Mouse (Mus musculus) kidney, postnatal 0 days (tissue): ENCODE results near the gene Fam120b. TPM values are rescaled to one million over a fixed set of nuclear protein-coding genes. Genes with fewer than 3 reads are reported as not detected.
A peak's percentile ranks its signal among the peaks of the same experiment; 100 is the strongest.

ENCODE experiments used
- ATAC-seq: fragments of 200-750 bp; cut with Nextera tagmentation; replicated peaks from 2 replicates; pipeline ENCODE4 v1.8.0; 2017; ENCODE audit warnings: low read depth, moderate number of reproducible peaks, moderate TSS enrichment, moderate library complexity; ENCODE audit not compliant: low FRiP score
- DNase-seq: peaks from one replicate; pipeline ENCODE4 v3.0.0-alpha.2; 2016; ENCODE audit warnings: low spot score
- H3K27ac ChIP-seq: fragments of 300-500 bp; sonication (generic); 2 replicates; pipeline ENCODE4 v1.5.1; 2014; ENCODE audit warnings: mild to moderate bottlenecking
- H3K27me3 ChIP-seq: fragments of 300-500 bp; sonication (generic); 2 replicates; pipeline ENCODE4 v1.6.1; 2014; ENCODE audit warnings: low read length, mixed read lengths; ENCODE audit not compliant: insufficient read depth
- H3K36me3 ChIP-seq: fragments of 300-500 bp; sonication (generic); 2 replicates; pipeline ENCODE4 v1.6.1; 2014; ENCODE audit warnings: low read length, mixed read lengths; ENCODE audit not compliant: insufficient read depth
- H3K4me1 ChIP-seq: fragments of 300-500 bp; sonication (generic); replicated peaks from 2 replicates; pipeline ENCODE4 v1.6.1; 2014; ENCODE audit warnings: antibody characterized with exemption, low read length, mixed read lengths; ENCODE audit not compliant: insufficient read depth
- H3K4me2 ChIP-seq: fragments of 300-500 bp; sonication (generic); 2 replicates; pipeline ENCODE4 v1.6.1; 2014; ENCODE audit warnings: mild to moderate bottlenecking, low read length, moderate library complexity, mixed read lengths
- H3K4me3 ChIP-seq: fragments of 300-500 bp; sonication (generic); replicated peaks from 2 replicates; pipeline ENCODE4 v1.5.1; 2014; ENCODE audit warnings: low read depth, low read length
- H3K9ac ChIP-seq: fragments of 300-500 bp; sonication (generic); 2 replicates; pipeline ENCODE4 v1.6.1; 2014; ENCODE audit warnings: low read depth, low read length
- H3K9me3 ChIP-seq: fragments of 300-500 bp; sonication (generic); replicated peaks from 2 replicates; pipeline ENCODE4 v1.6.1; 2016; ENCODE audit warnings: low read length, inconsistent platforms, mixed read lengths
- CTCF ChIP-seq: IDR thresholded peaks from 2 replicates; pipeline ENCODE4 v1.5.1; 2016; ENCODE audit warnings: antibody characterized with exemption, low read depth, mild to moderate bottlenecking, moderate library complexity
- WGBS: fragments of 180-500 bp; shearing (Covaris S2); extraction: QIAGEN DNeasy Blood & Tissue Kit; methylation state at CpG from one replicate; pipeline ENCODE4 v1.1.7; 2014; 5-methylcytosine and 5-hydroxymethylcytosine counted together
- polyA plus RNA-seq: library from polyadenylated mRNA; unstranded; fragments of >200 nt; fragmentation: Nextera tagmentation; extraction: Ambion mirVana; gene quantifications from 2 replicates; pipeline ENCODE4 v1.2.1, GENCODE M21; 2015

Gene Fam120b
- polyA plus RNA-seq, 1 experiment from 2014 or later = 18.4 TPM

DNA sequence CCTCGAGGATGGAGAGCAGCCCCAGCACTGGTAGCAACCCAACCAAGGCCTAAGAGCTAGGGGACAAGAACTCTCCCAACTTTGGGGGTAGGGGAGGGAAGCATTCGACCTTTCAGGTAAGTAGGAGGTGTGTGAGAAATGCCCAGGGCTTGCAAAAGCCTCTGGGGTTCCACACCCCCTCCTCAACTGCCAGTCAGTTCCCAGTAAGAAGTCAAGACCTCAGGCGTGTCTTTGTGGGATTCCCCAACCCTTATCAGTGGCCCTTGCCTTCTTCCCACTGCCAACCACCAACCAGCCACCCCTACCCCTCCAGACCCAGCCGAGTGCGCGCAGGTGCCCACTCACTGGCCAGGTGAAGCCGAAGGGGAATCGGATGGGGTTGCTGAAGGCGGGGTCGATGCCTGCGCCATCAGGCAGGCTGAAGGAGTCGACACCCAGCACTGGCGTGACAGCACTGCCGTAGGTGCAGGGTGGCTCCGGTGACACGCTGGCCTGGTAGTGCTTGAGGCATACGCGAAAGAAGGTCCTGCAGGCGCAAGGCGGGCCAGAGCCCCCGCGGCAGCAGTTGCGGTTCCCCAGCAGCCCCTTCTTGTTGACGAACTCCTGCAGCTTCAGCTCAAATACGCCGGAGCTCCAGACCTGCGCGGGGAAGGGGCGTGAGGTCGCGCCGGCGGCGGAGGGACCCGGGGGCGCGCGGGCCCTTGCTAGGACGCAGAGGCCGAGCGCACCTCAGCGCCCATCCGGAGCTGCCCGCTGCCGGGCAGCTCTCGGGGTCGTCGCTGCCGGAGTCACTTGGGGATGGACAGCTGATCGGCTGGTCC lies 21.5 kb upstream of the Fam120b start:
- DNase-seq = peak; percentile 1
- Histone ChIP-seq H3K27ac (0 out of 2 replicates have a peak overlapping the region, but pooled peaks have one; percentile 13), H3K36me3 (peaks cover 6% of the 10 kb centered on the region; the same call in 1 of the 2 replicates), H3K4me2 (peak overlapping the region; percentile 71), H3K27me3 (0 out of 2 replicates have a peak, but pooled peaks cover 4% of the 10 kb centered on the region), H3K9ac (peak overlapping the region; percentile 69), H3K4me1 (peaks cover 8% of the 10 kb centered on the region), H3K4me3 (peak overlapping the region; percentile 76), H3K9me3 (no peaks in the 10 kb centered on the region)
- no peak for ATAC-seq
- WGBS = 3% methylated on average over 48 of the region's 50 CpGs
- no peak for TF ChIP-seq CTCF

DNA sequence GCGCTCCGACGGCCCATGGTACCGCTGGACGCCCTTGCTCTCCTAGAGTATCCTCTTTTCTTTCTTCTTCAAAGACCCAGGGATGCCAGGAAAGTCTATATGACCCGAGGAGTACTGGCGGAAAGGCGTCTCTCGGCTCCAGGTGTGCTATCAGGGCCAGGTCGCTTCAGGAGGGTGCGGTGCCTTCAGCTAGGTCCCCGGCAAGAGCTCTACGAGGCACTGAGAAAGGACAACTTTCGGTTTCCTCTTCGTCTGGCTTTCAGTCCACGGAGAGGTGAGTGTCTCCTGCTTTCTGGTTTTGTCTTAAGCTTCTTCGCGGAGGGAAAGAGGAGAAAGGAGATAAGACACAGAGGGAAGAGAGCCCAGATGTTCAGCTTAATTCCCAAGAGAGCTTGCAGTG lies 20.8 kb upstream of the Fam120b start:
- ATAC-seq (no peak), DNase-seq (peak; percentile 19)
- Histone ChIP-seq H3K9ac (peak overlapping the region; percentile 69), H3K4me3 (peak overlapping the region; percentile 76), H3K4me2 (peak overlapping the region; percentile 71), H3K27me3 (0 out of 2 replicates have a peak, but pooled peaks cover 4% of the 10 kb centered on the region), H3K9me3 (no peaks in the 10 kb centered on the region), H3K27ac (peak overlapping the region; percentile 13; the same call in 1 of the 2 replicates), H3K36me3 (peaks cover 3% of the 10 kb centered on the region; the same call in 1 of the 2 replicates), H3K4me1 (peaks cover 12% of the 10 kb centered on the region)
- TF ChIP-seq CTCF = no peak
- 1% methylated on average over 18 of the region's 18 CpGs for WGBS

DNA sequence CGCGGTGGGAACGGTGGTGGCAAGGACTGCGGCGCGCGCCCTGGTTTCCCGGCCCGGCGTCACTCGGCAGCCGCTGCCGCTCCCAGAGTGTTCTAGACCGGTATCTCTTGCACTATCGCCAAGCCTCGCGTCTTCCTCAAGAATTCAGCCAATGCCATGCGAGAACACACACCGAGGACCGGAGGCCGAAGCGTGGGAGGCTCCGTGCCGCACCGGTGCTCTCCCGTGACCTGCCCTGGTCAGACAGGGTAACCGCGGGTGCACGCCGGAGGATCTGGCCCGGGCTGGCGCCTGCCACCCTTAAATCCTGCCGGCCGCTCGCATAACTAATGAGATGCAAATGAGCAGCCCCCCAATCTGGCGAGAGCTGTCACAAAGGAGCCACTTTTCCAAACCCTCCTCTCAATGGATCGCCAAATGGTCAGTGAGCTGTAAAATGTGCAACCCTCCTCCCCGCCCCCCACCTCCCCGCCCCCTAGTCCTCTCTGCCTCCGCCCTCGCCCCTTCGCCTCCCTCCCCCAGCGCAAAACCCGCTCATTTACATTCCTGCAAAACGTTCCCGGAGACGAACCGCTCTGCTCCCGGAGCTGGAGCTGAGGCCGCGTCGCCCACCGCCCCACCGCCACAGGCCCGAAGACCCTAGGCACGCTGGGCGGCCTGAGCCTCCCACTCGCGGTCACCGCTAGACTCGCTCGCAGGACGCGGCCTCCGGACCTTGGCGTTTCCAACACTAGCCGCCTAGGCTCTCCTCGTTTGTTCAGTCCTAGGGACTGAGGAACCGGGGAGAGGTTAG lies 20.1 kb upstream of the Fam120b start:
- TF ChIP-seq CTCF = no peak
- Histone ChIP-seq H3K27ac (peak overlapping the region; percentile 77), H3K36me3 (no peaks in the 10 kb centered on the region), H3K9ac (peak overlapping the region; percentile 69), H3K9me3 (no peaks in the 10 kb centered on the region), H3K4me3 (peak overlapping the region; percentile 76), H3K4me1 (peaks cover 19% of the 10 kb centered on the region), H3K27me3 (0 out of 2 replicates have a peak, but pooled peaks cover 4% of the 10 kb centered on the region), H3K4me2 (peak overlapping the region; percentile 71)
- WGBS = under 1% methylated on average over 67 of the region's 69 CpGs
- ATAC-seq = peak; percentile 79
- peak; percentile 78 for DNase-seq

DNA sequence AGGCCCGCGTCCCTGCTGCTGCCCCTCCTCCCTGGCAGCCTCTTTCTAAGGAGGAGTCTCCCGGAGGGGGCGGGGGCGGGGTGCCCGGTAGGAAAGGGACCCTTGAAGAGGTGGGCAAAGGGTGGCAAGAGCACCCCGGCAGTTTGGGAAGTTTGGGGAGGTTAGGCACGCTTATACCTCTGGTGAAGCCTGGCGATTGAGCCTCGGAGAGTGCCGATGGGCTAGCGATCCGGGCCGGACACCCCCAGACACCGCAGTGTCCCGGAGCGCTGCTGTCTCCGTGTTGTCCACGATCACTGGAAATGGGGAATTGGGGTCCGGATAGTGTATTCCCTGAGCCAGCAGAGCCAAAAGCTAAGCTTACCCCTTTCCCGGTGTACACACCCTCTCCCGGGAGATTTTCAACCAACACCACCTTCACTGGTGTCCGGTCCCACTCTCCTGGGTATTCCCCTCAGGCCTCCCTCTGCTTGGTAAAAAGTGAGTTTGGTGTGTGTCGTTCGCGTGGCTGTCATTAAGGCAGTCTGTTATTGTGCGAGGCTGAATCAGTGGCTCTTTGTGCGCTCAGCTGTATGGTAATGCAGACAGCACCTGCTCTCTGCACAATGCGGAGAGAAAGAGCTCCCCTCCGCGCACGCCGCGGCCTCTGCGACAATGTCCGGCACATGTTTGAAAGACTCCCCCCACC lies 19.4 kb upstream of the Fam120b start, which contains the start of gene Dll1:
Gene Dll1, minus strand, starts transcription at position 379 of the 688 bp plus-strand sequence.
- no peak for TF ChIP-seq CTCF
- ATAC-seq = no peak
- H3K4me1 ChIP-seq = peaks cover 24% of the 10 kb centered on the region

DNA sequence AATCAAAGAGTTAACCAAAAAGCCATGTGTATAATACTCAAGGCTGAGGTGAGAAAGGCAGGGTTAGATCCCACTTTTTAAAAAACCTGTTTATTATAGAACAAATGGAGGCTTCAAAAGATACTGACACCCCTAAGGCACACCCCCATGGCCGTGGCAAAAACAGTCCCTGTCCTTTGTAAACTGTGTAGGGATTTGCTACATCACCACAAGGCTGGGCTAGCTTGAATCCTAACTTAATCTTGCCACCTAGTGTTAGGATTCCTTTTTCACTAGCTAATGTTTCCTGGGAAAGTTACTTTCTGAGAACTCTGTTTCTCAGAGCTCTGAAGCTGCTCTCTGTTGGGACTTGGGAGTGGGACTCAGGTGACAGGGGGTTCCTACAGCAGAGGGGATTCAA lies 18.1 kb upstream of the Fam120b start:
- ATAC-seq (no peak), DNase-seq (peak; percentile 92)
- no peak overlapping the region for H3K9ac ChIP-seq
- H3K4me2 ChIP-seq = no peak overlapping the region
- H3K27ac ChIP-seq = no peak overlapping the region
- TF ChIP-seq CTCF = peak; percentile 77
- 0 out of 2 replicates have a peak, but pooled peaks cover 4% of the 10 kb centered on the region for H3K27me3 ChIP-seq
- no peak overlapping the region for H3K4me3 ChIP-seq
- peaks cover 20% of the 10 kb centered on the region for H3K4me1 ChIP-seq
- WGBS = 0% methylated on average over 1 of the region's 1 CpGs
- no peaks in the 10 kb centered on the region for H3K36me3 ChIP-seq
- H3K9me3 ChIP-seq = no peaks in the 10 kb centered on the region

More for the DNA sequence above, 19.4 kb upstream of the Fam120b start, which contains the start of gene Dll1:
- Histone ChIP-seq H3K4me2 (peak within 1 kb of the TSS; percentile 71), H3K9me3 (no peaks in the 10 kb centered on the region), H3K36me3 (no peaks in the 10 kb centered on the region), H3K4me3 (peak within 1 kb of the TSS; percentile 76), H3K27me3 (0 out of 2 replicates have a peak, but pooled peaks cover 4% of the 10 kb centered on the region), H3K27ac (peak within 1 kb of the TSS; percentile 77), H3K9ac (peak within 1 kb of the TSS; percentile 69)
- WGBS = under 1% methylated on average over 36 of the region's 36 CpGs
- peak; percentile 15 for DNase-seq
